Mouse (Mus musculus): ENCODE results near the gene Tnfrsf22. TPM values are rescaled to one million over a fixed set of nuclear protein-coding genes. Genes with fewer than 3 reads are reported as not detected.

The Tnfrsf22 gene
- polyA plus RNA-seq, 1 experiment from 2014 or later: 13.8 TPM

GRCm38 (mm10) chr7:143604889-143605288 lies 44.6 kb downstream of the Tnfrsf22 start:
- Histone ChIP-seq H3K27ac (replicated peaks; ENCODE audit: low read depth, low read length) (no peak overlapping the region), H3K36me3 (ENCODE audit: control insufficient read depth, insufficient read depth, low read length) (no peaks in the 10 kb centered on the region), H3K4me2 (ENCODE audit: low read depth, severe bottlenecking) (no peak overlapping the region), H3K9ac (ENCODE audit: low read length) (no peak overlapping the region), H3K27me3 (ENCODE audit: control insufficient read depth, insufficient read depth, low read length) (no peaks in the 10 kb centered on the region), H3K4me1 (ENCODE audit: control insufficient read depth, insufficient read depth, low read length) (no peaks in the 10 kb centered on the region), H3K4me3 (ENCODE audit: low read depth, low read length) (no peak overlapping the region), H3K9me3 (ENCODE audit: control insufficient read depth, low read length) (no peaks in the 10 kb centered on the region)
- DNase-seq (ENCODE audit: low spot score) (no peak), ATAC-seq (ENCODE audit: insufficient number of reproducible peaks, low FRiP score, low TSS enrichment, low read depth) (no peak)
- 71% methylated on average over 2 of the region's 2 CpGs for WGBS

DNA sequence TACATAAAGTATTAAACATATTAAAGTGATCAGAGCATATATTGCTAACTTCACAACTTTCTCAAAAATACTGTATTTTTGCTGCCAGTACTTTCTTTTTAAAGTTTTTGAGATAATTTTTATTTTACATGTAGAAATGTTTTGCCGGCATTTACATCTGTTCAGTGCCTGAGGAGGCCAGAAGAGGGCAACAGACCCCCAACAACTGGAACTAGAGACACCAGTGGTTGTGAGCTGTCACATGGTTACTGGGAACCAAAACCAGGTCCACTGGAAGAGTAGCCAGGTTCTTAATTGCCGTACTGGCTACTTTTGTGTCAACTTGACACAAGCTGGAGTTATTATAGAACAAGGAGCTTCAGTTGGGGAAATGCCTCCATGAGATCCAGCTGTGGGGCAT lies 47.8 kb downstream of the Tnfrsf22 start:
- H3K4me3 ChIP-seq (ENCODE audit: low read depth, low read length): no peak overlapping the region

GRCm38 (mm10) chr7:143600231-143600740 lies 49.2 kb downstream of the Tnfrsf22 start:
- Histone ChIP-seq H3K4me2 (ENCODE audit: low read depth, severe bottlenecking) (peak overlapping the region; percentile 96; the same call in 1 of the 2 replicates), H3K4me1 (ENCODE audit: control insufficient read depth, insufficient read depth, low read length) (0 out of 2 replicates have a peak, but pooled peaks cover 4% of the 10 kb centered on the region), H3K9me3 (ENCODE audit: control insufficient read depth, low read length) (no peaks in the 10 kb centered on the region), H3K27ac (replicated peaks; ENCODE audit: low read depth, low read length) (no peak overlapping the region), H3K9ac (ENCODE audit: low read length) (no peak overlapping the region), H3K27me3 (ENCODE audit: control insufficient read depth, insufficient read depth, low read length) (no peaks in the 10 kb centered on the region), H3K4me3 (ENCODE audit: low read depth, low read length) (peak overlapping the region; percentile 63), H3K36me3 (ENCODE audit: control insufficient read depth, insufficient read depth, low read length) (no peaks in the 10 kb centered on the region; the same call in 1 of the 2 replicates)
- 9% methylated on average over 15 of the region's 15 CpGs for WGBS
- DNase-seq (ENCODE audit: low spot score): no peak
- ATAC-seq (ENCODE audit: insufficient number of reproducible peaks, low FRiP score, low TSS enrichment, low read depth): 0 out of 2 replicates have a peak, but pooled peaks have one; percentile 8

More for the DNA sequence above, 47.8 kb downstream of the Tnfrsf22 start:
- no peaks in the 10 kb centered on the region for H3K36me3 ChIP-seq (ENCODE audit: control insufficient read depth, insufficient read depth, low read length)
- H3K27ac ChIP-seq (replicated peaks; ENCODE audit: low read depth, low read length): no peak overlapping the region
- DNase-seq (ENCODE audit: low spot score) (no peak), ATAC-seq (ENCODE audit: insufficient number of reproducible peaks, low FRiP score, low TSS enrichment, low read depth) (no peak)
- no peak overlapping the region for H3K9ac ChIP-seq (ENCODE audit: low read length)
- no peak overlapping the region for H3K4me2 ChIP-seq (ENCODE audit: low read depth, severe bottlenecking)
- 78% methylated on average over 2 of the region's 2 CpGs for WGBS
- no peaks in the 10 kb centered on the region for H3K9me3 ChIP-seq (ENCODE audit: control insufficient read depth, low read length)
- no peaks in the 10 kb centered on the region for H3K27me3 ChIP-seq (ENCODE audit: control insufficient read depth, insufficient read depth, low read length)
- H3K4me1 ChIP-seq (ENCODE audit: control insufficient read depth, insufficient read depth, low read length): 0 out of 2 replicates have a peak, but pooled peaks cover 4% of the 10 kb centered on the region

DNA sequence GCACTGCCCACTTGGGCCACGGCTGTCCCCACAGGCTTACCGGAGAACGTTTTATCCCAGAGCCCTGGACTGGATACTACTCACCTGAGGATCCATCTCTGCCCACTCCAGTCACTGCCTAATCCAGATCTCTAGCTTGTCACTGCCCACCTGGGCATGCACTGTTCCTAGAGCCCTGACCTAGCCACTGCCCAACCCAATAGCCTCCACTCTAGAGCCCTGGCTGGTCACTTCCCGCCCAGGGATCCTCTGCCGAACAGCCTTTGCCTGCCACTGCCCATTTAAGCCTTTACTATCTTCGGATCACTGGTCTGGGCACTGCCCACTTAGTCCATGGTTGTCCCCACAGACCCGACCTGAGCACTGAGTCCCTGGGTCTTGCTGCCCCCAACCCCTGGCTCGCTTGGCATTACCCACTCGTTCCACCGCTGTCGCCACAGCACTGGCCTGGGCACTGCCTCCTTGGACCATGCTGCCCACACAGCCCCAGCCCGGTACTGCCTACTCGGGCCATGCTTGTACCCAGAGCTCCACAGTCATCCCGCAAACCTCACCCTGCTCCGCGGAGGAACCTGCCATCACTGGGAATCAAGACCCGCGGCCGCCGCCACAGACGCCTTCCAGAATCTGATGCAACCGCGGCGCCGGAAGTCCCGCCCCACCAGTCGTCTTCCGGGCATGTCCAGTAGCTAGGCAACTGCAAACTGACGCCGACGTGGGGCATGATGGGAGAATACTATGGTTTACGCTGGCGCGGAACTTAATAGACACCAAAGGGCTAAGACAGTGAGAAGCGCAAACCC lies 49.8 kb downstream of the Tnfrsf22 start, which contains the start of gene Cars:
Cars (minus strand) TSS at position 663 of the 803 bp plus-strand sequence.
- H3K9me3 ChIP-seq (ENCODE audit: control insufficient read depth, low read length): no peaks in the 10 kb centered on the region
- no peak within 1 kb of the TSS for H3K27ac ChIP-seq (replicated peaks; ENCODE audit: low read depth, low read length)
- H3K9ac ChIP-seq (ENCODE audit: low read length): peak within 1 kb of the TSS; percentile 74
- peak within 1 kb of the TSS; percentile 63 for H3K4me3 ChIP-seq (ENCODE audit: low read depth, low read length)
- H3K4me1 ChIP-seq (ENCODE audit: control insufficient read depth, insufficient read depth, low read length): 0 out of 2 replicates have a peak, but pooled peaks cover 4% of the 10 kb centered on the region
- no peaks in the 10 kb centered on the region; the same call in 1 of the 2 replicates for H3K36me3 ChIP-seq (ENCODE audit: control insufficient read depth, insufficient read depth, low read length)
- H3K4me2 ChIP-seq (ENCODE audit: low read depth, severe bottlenecking): peak within 1 kb of the TSS; percentile 96
- H3K27me3 ChIP-seq (ENCODE audit: control insufficient read depth, insufficient read depth, low read length): no peaks in the 10 kb centered on the region
- 3% methylated on average over 35 of the region's 35 CpGs for WGBS
- DNase-seq (ENCODE audit: low spot score): peak; percentile 95
- peak; percentile 97 for ATAC-seq (ENCODE audit: insufficient number of reproducible peaks, low FRiP score, low TSS enrichment, low read depth)

- no peak overlapping the region for H3K9ac ChIP-seq (ENCODE audit: low read length)
- H3K4me1 ChIP-seq (ENCODE audit: control insufficient read depth, insufficient read depth, low read length): 0 out of 2 replicates have a peak, but pooled peaks cover 4% of the 10 kb centered on the region
- ATAC-seq (ENCODE audit: insufficient number of reproducible peaks, low FRiP score, low TSS enrichment, low read depth): no peak
- WGBS: 58% methylated on average over 5 of the region's 5 CpGs
- H3K27ac ChIP-seq (replicated peaks; ENCODE audit: low read depth, low read length): no peak overlapping the region
- no peak overlapping the region for H3K4me2 ChIP-seq (ENCODE audit: low read depth, severe bottlenecking)
- H3K36me3 ChIP-seq (ENCODE audit: control insufficient read depth, insufficient read depth, low read length): peaks cover 8% of the 10 kb centered on the region
- H3K4me3 ChIP-seq (ENCODE audit: low read depth, low read length): no peak overlapping the region
- no peaks in the 10 kb centered on the region for H3K9me3 ChIP-seq (ENCODE audit: control insufficient read depth, low read length)
- no peak for DNase-seq (ENCODE audit: low spot score)
- no peaks in the 10 kb centered on the region for H3K27me3 ChIP-seq (ENCODE audit: control insufficient read depth, insufficient read depth, low read length)
These were observed 54.6 kb downstream of the Tnfrsf22 start for GRCm38 (mm10) chr7:143594865-143595264.

DNA sequence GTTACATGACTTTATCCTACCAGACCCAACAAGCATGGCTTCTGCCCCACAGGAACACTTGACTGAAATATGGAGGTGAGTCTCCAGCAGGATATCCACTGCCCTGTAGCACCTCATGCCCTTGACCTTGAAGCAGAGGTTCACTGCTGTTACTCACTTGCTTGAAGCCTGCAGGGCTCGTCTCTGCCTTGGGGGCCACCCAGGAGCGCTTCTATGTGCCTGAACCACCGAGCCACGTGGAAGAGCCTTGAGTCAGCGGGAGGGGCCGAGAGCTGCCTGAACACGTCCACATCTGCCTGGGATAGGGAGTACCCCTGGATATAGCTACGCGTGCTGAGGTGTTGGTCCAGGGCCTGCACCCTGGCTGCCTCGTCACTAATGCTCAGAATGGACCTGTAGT lies 57.2 kb downstream of the Tnfrsf22 start:
- H3K4me3 ChIP-seq (ENCODE audit: low read depth, low read length): no peak overlapping the region
- H3K4me2 ChIP-seq (ENCODE audit: low read depth, severe bottlenecking): no peak overlapping the region
- H3K4me1 ChIP-seq (ENCODE audit: control insufficient read depth, insufficient read depth, low read length): no peaks in the 10 kb centered on the region
- no peaks in the 10 kb centered on the region for H3K9me3 ChIP-seq (ENCODE audit: control insufficient read depth, low read length)
- no peak overlapping the region for H3K27ac ChIP-seq (replicated peaks; ENCODE audit: low read depth, low read length)
- no peaks in the 10 kb centered on the region for H3K27me3 ChIP-seq (ENCODE audit: control insufficient read depth, insufficient read depth, low read length)
- 87% methylated on average over 10 of the region's 10 CpGs for WGBS
- no peak overlapping the region for H3K9ac ChIP-seq (ENCODE audit: low read length)
- ATAC-seq (ENCODE audit: insufficient number of reproducible peaks, low FRiP score, low TSS enrichment, low read depth) (no peak), DNase-seq (ENCODE audit: low spot score) (no peak)
- peaks cover 12% of the 10 kb centered on the region for H3K36me3 ChIP-seq (ENCODE audit: control insufficient read depth, insufficient read depth, low read length)

DNA sequence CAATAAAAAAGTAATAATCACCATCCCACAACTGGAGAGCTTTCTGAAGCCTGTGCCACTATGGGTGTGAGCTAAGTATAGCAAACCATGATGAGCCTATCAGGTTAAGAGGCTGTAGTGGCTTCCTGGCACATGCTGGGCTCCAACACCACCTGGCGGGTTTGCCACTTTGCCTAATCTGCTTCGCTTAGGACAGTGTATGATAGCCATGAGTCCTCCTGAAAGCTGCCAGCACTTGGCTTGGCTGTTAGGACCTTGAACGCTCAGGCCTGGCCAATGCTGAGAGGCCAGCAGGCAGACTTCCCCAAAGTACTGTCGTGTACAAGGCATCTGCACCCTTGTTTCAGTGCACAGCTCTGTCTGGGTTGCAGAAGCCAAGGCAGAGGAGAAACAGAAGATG lies 61.5 kb downstream of the Tnfrsf22 start:
- Histone ChIP-seq H3K36me3 (ENCODE audit: control insufficient read depth, insufficient read depth, low read length) (peaks cover 28% of the 10 kb centered on the region), H3K4me3 (ENCODE audit: low read depth, low read length) (no peak overlapping the region), H3K27ac (replicated peaks; ENCODE audit: low read depth, low read length) (no peak overlapping the region), H3K4me1 (ENCODE audit: control insufficient read depth, insufficient read depth, low read length) (no peaks in the 10 kb centered on the region), H3K4me2 (ENCODE audit: low read depth, severe bottlenecking) (no peak overlapping the region), H3K9me3 (ENCODE audit: control insufficient read depth, low read length) (no peaks in the 10 kb centered on the region), H3K9ac (ENCODE audit: low read length) (no peak overlapping the region), H3K27me3 (ENCODE audit: control insufficient read depth, insufficient read depth, low read length) (no peaks in the 10 kb centered on the region)
- ATAC-seq (ENCODE audit: insufficient number of reproducible peaks, low FRiP score, low TSS enrichment, low read depth): no peak
- no peak for DNase-seq (ENCODE audit: low spot score)
- WGBS: 93% methylated on average over 4 of the region's 4 CpGs

DNA sequence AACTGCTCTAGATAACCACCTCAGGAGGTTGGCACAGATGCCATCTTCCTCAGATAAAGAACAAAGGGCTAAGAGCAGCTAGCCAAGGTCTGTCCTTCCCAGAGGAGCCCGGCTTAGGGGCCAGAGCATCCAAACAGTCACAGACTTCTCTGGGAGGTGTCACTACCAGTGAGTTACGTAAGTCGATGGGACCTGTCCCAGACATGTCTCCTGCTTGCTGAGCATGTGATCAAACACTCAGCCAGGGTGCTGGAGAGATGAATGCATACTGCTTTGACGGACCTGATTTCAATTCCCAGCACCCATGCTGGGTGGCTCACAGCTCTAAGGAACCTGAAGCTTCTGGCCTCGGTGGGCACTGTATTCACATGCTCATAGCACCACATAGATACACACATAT lies 61.9 kb downstream of the Tnfrsf22 start:
- H3K4me2 ChIP-seq (ENCODE audit: low read depth, severe bottlenecking): no peak overlapping the region
- H3K4me1 ChIP-seq (ENCODE audit: control insufficient read depth, insufficient read depth, low read length): no peaks in the 10 kb centered on the region
- H3K27ac ChIP-seq (replicated peaks; ENCODE audit: low read depth, low read length): no peak overlapping the region
- WGBS: 87% methylated on average over 5 of the region's 5 CpGs
- H3K4me3 ChIP-seq (ENCODE audit: low read depth, low read length): no peak overlapping the region
- H3K9ac ChIP-seq (ENCODE audit: low read length): no peak overlapping the region
- ATAC-seq (ENCODE audit: insufficient number of reproducible peaks, low FRiP score, low TSS enrichment, low read depth) (no peak), DNase-seq (ENCODE audit: low spot score) (no peak)
- peaks cover 31% of the 10 kb centered on the region for H3K36me3 ChIP-seq (ENCODE audit: control insufficient read depth, insufficient read depth, low read length)
- H3K27me3 ChIP-seq (ENCODE audit: control insufficient read depth, insufficient read depth, low read length): no peaks in the 10 kb centered on the region
- no peaks in the 10 kb centered on the region for H3K9me3 ChIP-seq (ENCODE audit: control insufficient read depth, low read length)

Data from limb, embryonic 11.5 days (tissue).